Mouse (Mus musculus) lung, postnatal 25 days (tissue): ENCODE measurements around the gene Abcd2.

Experiments used
- DNase-seq: peaks from one replicate; pipeline ENCODE4 v3.0.0; 2022; ENCODE audit warnings: low spot score

Abcd2 gene

GRCm38 (mm10) chr15:91191412-91192222 is at the start of gene Abcd2:
Gene Abcd2, minus strand, starts transcription at chr15:91191799.
- peak; percentile 63 for DNase-seq

DNA sequence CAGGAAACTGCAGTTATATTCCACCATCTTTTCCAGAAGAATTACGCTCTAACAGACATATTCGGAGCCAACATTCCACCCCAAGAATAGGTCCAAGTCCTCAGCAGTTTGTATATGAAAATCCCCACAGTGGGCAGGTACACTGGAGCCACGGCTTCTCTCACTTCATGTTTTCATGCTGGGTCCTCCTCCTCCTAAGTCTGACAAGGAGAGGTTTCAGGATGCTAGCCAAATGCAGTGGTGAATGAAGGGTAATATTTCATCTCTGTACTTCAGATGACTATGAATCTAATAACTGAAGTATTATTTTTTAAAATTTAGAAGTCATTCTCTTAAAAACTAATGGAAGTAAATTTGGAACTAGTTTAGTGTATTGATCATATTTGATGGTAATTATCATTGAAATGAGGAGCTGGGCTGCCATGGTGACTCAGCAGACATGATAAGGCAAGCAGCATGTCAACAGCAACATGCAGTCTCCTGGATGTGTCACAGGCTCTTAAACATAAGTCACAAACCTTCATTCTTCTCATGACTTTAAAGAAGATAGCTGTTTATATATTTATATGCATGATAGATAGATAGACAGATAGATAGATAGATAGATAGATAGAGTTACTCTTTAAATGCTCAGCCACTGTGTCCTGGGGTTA is 49.2 kb upstream of the Abcd2 start:
- DNase-seq, result no peak

DNA sequence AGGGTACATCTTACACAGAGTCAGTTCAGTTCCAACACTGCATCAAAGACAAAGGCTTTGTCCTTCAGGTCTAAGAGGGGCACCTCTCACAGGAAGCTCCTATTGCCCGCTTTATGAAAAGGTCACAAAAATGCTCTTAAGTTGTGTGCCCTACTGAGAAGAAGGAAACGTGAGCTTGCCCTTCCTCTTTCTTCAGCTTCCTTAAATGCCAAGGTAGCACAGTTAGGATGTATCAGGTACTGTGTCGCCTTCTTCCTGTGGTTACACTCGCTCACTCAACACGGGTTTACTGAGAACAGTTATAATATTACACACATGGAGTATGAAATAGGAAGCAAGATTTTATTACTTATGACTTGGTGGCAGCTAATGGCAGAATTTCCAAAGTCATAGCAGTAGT is 45.7 kb upstream of the Abcd2 start:
- DNase-seq, result no peak

GRCm38 (mm10) chr15:91206518-91206917 is 14.9 kb upstream of the Abcd2 start:
- no peak for DNase-seq

DNA sequence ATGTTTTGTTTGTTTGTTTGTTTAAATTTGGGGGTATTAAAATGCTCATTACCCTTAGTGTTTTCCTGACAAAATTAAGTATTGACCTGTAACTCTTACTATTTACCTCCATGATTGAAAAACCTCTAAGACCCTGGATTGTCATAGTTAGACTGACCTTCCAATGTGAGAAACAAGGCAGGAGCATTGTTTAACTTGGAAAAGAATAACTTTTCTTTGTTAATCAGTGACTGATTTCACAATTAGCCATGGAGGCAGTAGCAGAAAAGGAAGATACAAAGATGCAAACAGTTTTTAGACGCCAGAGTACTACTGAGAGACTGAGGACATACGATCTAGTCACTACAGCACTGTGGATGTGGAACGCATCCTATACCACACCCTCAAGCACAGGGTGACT is 11.9 kb upstream of the Abcd2 start:
- no peak for DNase-seq

DNA sequence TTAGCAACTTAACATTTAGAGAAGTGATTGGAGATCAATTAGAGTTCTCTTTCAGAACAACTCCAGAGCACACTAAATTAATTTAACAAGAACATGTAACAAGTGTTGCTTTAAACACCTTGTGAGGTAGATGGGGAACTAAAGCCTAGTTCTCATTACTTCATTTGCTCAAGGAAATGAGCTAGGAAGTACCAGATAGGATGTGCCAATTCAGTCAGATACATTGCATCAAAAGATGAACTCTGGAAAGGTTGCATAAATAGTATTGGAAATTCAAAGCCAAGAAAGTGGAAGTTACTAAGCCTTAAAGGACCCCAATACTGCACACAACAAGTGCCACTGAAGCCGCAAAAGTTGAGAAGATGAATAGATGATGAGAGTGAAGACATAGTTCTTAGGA is 10.9 kb upstream of the Abcd2 start:
- DNase-seq, result no peak

GRCm38 (mm10) chr15:91200833-91201232 is 9.2 kb upstream of the Abcd2 start:
- DNase-seq, result no peak

- DNase-seq, result no peak
Measured at GRCm38 (mm10) chr15:91199256-91199905, 7.8 kb upstream of the Abcd2 start, which contains the start of gene CN725425. Gene CN725425, plus strand, starts transcription at chr15:91199494.

- DNase-seq, result no peak
Measured at GRCm38 (mm10) chr15:91192223-91192598, 612 bp upstream of the Abcd2 start.

DNA sequence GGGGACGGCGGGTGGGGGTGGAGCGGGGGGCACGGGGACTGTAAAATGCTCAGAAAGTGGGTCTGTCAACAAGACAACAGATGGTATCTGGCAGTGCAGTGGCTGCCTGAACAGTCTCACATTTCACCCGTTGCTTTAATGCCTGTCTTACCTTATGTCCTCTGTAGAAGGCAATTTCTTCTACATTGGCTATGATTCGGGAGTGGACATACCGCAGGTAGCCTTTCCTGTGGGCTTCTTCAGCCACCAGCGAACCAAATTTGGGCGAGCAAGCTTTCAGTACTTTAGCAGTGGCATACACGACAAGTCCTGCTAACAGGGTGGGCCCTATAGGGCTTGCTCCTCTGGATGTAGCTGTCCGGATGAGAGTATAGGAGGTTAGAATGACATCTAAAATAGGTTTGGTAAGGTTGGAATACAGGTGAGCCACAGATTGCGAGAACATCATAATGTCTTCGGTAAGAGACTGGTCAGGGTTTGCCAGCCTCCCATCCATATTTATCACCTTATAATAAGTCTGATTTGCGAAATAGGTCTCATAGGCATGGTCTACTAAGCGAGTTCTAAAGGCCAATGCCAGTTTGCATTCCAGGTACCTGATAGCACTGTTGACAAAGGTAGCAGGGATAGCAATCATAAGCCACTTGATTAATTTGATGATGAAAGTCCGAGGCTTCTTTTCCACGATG is 936 bp downstream of the Abcd2 start:
- DNase-seq, result no peak

DNA sequence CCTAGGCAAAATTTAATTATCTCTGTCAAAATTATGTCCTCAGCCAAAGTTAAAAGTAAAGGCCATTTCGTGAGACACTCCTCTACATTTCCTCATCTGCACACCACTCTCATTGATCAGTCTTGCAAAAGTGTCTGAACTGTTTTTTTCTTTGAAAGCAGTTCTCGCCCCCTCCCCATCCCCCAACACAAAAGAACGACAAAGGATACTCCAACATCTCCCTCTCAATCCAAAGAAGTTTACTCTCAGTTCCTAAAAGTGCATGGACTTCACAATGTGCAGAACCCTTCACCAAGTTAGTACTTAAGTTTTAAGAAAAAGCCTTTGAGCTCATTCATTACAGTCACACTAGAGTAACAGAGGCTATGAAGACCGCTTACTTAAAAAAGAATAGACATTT is 1.6 kb downstream of the Abcd2 start:
- no peak for DNase-seq

GRCm38 (mm10) chr15:91186358-91186757 is 5.2 kb downstream of the Abcd2 start:
- no peak for DNase-seq

DNA sequence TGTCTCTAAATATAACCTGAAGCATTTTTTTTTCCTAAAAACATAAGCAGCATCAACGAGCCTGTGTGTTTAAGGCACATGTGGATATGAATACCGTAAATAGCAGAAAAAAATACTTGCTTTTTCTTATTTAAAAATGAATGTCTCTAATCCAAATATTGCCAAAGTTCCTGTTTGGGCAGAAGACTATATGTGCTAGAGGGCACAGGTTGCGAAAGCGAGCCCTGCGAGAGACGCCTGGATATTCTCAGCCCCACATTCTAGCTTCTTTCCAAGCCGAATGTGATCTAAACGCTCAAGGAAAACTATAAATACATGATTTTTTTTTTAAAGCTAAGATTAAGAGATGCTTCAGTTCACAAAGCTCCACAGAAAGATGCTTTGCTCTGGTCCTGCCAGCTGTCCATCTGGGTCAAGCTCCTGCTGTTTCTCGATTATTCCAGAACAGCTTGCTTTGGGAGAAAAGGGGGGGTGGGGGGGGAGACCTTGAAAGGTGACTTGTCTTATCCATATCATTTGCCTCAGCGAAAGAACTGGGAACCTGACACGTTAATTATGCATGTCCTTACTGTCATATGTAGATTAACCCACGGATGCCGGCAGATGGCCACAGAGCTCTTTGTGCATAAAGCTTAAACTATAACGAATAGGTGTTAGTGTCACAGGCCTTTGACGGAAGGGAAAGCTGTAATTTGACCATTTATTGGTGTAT is 11.5 kb downstream of the Abcd2 start:
- peak; percentile 31 for DNase-seq

DNA sequence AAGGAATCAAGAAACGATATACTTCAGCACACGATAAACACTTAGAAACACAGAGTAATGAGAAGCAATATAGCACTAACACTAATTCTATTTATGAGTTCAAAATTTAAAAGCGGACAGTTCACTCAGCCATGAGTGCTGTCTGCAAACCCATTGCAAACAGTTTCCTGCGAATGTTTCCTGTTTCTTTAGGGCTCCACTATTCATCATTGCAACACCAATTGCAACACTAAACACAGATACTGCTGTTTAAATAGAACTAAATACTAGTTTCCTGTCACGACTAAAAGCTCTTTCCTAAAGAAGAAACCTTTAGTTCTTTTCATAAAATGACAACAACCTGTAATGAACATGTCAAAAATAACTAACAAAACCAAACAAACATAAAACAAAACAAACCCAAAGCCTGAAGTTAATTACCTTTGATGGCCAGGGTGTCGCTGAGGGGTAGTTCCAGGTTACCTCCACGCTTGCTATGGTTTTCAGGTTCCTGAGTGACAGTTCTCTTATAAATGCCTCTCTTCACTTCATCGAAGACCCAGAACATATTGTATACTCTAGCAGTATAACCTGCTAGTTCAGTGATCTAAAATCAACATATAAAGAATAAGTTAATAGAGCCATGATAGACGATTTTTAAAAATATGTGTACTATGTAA is 12.8 kb downstream of the Abcd2 start:
- DNase-seq, result peak; percentile 29

- peak; percentile 69 for DNase-seq
Measured at GRCm38 (mm10) chr15:91172193-91172592, 19.4 kb downstream of the Abcd2 start.

GRCm38 (mm10) chr15:91171332-91171731 is 20.3 kb downstream of the Abcd2 start:
- no peak for DNase-seq

GRCm38 (mm10) chr15:91170602-91171328 is 20.8 kb downstream of the Abcd2 start:
- no peak for DNase-seq

GRCm38 (mm10) chr15:91167850-91168562 is 23.6 kb downstream of the Abcd2 start:
- DNase-seq, result no peak

GRCm38 (mm10) chr15:91165021-91165420 is 26.6 kb downstream of the Abcd2 start:
- no peak for DNase-seq

DNA sequence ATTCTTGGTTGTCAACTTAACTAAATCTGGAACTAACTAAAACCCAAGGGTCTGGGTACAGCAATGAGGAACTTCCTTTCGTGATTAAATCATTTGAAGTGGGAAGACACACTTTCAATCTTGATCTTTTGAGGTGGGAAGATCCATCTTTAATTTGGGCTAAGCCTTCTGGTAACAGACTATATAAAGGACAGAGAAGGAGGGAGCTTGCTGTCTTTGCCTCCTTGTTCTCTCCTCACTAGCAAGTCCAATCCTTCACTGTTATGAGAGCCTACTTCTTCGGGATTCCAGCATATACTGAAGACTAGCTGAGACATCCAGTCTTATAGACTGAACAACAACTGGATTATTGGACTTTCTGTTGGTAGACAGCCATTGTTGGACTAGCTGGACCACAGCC is 28.1 kb downstream of the Abcd2 start:
- DNase-seq, result no peak
